Mouse (Mus musculus) hindbrain, embryonic 15.5 days (tissue): ENCODE results near the gene Spata5. TPM values are rescaled to one million over a fixed set of nuclear protein-coding genes. Genes with fewer than 3 reads are reported as not detected.

Source experiments
- ATAC-seq: fragments of 200-750 bp; cut with Nextera tagmentation; 2 replicates; pipeline ENCODE4 v1.8.0; 2017; ENCODE audit warnings: low read depth, moderate number of reproducible peaks, moderate TSS enrichment; ENCODE audit not compliant: low FRiP score
- H3K27ac ChIP-seq: fragments of 300-500 bp; sonication (generic); replicated peaks from 2 replicates; pipeline ENCODE4 v1.5.1; 2015; ENCODE audit warnings: mild to moderate bottlenecking, inconsistent platforms
- H3K27me3 ChIP-seq: fragments of 300-500 bp; sonication (generic); 2 replicates; pipeline ENCODE4 v1.6.1; 2015; ENCODE audit warnings: control low read depth, inconsistent platforms
- H3K36me3 ChIP-seq: fragments of 300-500 bp; sonication (generic); 2 replicates; pipeline ENCODE4 v1.6.1; 2015; ENCODE audit warnings: control low read depth, inconsistent platforms
- H3K4me1 ChIP-seq: fragments of 300-500 bp; sonication (generic); replicated peaks from 2 replicates; pipeline ENCODE4 v1.6.1; 2015; ENCODE audit warnings: control low read depth, inconsistent platforms
- H3K4me2 ChIP-seq: fragments of 300-500 bp; sonication (generic); 2 replicates; pipeline ENCODE4 v1.6.1; 2015; ENCODE audit warnings: moderate library complexity, mild to moderate bottlenecking, inconsistent platforms
- H3K4me3 ChIP-seq: fragments of 300-500 bp; sonication (generic); 2 replicates; pipeline ENCODE4 v1.5.1; 2015; ENCODE audit warnings: mild to moderate bottlenecking, inconsistent platforms
- H3K9ac ChIP-seq: fragments of 300-500 bp; sonication (generic); 2 replicates; pipeline ENCODE4 v1.6.1; 2015; ENCODE audit warnings: inconsistent platforms
- H3K9me3 ChIP-seq: fragments of 300-500 bp; sonication (generic); 2 replicates; pipeline ENCODE4 v1.6.1; 2016; ENCODE audit warnings: control low read depth, inconsistent platforms
- WGBS: fragments of 180-500 bp; shearing (Covaris S2); methylation state at CpG from one replicate; pipeline ENCODE4 v1.1.7; 2015; 5-methylcytosine and 5-hydroxymethylcytosine counted together
- polyA plus RNA-seq: library from polyadenylated mRNA; unstranded; fragments of >200 nt; fragmentation: Nextera tagmentation; extraction: Ambion mirVana; gene quantifications from 2 replicates; pipeline ENCODE4 v1.2.1, GENCODE M21; 2015

Spata5 gene
- 28.2 and 29.9 TPM in 2 replicates for polyA plus RNA-seq

DNA sequence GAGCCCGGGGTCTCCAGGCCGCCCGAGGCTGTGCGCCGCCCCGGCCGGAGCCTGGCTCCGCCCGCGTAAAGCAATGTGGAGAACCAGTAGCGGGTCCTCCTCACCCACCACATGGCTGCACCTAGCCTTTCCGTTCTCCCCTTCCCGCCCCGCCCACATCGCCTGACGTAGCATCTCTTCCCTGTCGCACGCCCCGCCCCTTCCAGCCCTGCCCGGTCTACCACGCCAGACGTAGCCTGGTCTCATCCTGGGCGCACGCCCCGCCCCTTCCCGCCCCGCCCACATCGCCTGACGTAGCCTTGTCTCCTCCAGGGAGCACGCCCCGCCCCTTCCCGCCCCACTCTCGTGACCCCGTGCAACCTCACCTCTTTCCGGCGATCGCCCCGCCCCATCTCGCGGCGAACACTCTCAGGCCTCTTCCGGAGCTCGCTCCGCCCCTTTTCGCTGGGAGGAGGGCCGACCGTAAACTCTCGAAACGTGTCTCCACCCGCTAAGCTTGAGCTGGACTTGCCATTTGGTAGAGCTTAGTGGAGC, at the start of gene Spata5:
Gene Spata5, plus strand, starts transcription at position 439 of the 534 bp plus-strand sequence.
- H3K36me3 ChIP-seq, result 0 out of 2 replicates have a peak, but pooled peaks cover 2% of the 10 kb centered on the region
- H3K9ac ChIP-seq, result peak within 1 kb of the TSS; percentile 81
- H3K9me3 ChIP-seq, result no peaks in the 10 kb centered on the region
- peak within 1 kb of the TSS; percentile 74 for H3K4me3 ChIP-seq
- peaks cover 24% of the 10 kb centered on the region for H3K4me1 ChIP-seq
- peak within 1 kb of the TSS; percentile 95 for H3K4me2 ChIP-seq
- peak within 1 kb of the TSS; percentile 96 for H3K27ac ChIP-seq
- WGBS, result under 1% methylated on average over 41 of the region's 50 CpGs
- no peaks in the 10 kb centered on the region for H3K27me3 ChIP-seq
- ATAC-seq, result peak; percentile 97

DNA sequence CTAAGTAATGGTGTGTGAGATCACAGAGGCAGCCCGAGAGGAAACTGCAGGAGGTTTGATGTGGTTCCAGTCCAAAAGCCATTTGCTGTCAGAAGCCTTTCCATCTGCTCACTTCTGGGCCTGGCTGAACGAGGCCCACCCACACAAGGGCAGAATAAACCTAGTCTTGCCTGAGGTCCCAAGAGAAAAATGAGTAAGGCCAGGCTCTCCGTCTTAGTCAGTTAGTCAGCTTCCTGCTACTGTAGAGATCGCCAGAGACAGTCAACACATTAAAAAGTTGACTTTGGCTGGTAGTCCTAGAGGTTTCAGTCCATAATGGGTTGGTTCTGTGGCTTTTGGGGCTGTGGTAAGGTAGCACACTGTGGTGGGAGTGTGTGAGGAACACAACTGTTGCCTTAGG, 49.3 kb upstream of the Spata5 start:
- Histone ChIP-seq H3K9me3 (no peaks in the 10 kb centered on the region), H3K9ac (no peak overlapping the region), H3K4me2 (no peak overlapping the region), H3K4me1 (no peaks in the 10 kb centered on the region), H3K27me3 (no peaks in the 10 kb centered on the region), H3K36me3 (no peaks in the 10 kb centered on the region), H3K27ac (no peak overlapping the region), H3K4me3 (no peak overlapping the region)
- no peak for ATAC-seq
- 72% methylated on average over 4 of the region's 4 CpGs for whole genome bisulfite sequencing

DNA sequence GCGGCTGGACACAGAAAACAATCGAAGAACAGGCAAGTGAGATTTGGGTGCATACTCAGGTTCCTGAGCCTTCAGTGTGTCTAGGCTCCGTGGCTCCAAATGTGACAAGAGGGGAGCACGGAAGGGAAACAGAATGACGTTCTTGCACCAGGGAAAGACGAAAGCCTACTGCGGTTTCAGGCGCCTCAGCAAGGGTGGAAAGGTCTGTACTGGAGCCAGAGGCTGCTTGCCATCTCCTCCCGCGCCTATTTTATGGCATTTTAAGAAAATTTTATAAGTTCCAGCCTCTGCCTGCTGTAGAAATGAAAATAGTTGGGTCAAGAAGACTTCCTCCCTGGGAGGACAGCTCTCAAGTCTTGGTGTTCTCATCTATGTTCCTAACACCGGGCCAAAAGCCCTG, 46.0 kb upstream of the Spata5 start:
- Histone ChIP-seq H3K9ac (no peak overlapping the region), H3K36me3 (no peaks in the 10 kb centered on the region), H3K4me2 (no peak overlapping the region), H3K9me3 (no peaks in the 10 kb centered on the region), H3K27me3 (no peaks in the 10 kb centered on the region), H3K27ac (no peak overlapping the region), H3K4me3 (no peak overlapping the region), H3K4me1 (no peaks in the 10 kb centered on the region)
- no peak for ATAC-seq
- 93% methylated on average over 11 of the region's 11 CpGs for WGBS

DNA sequence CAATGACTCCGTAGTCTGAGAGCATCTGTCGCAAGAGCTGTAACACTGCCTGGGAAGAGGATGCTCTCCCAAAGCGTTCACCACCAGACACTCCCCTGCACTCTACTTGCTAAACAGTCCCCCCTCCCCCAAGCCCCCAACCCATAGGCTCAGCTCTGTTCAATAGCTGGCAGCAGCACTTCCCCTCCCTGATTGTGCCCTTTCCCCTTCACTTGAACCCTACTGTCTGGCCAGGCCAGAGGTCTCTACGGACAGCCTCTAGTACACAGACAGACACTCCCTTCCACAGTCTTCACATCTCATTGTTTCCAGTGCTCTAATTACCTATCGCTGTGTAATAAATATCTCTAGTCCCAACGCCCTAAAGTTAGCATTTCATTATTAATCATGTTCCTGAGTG, 41.8 kb upstream of the Spata5 start:
- 60% methylated on average over 6 of the region's 6 CpGs for WGBS
- H3K4me2 ChIP-seq, result no peak overlapping the region
- no peaks in the 10 kb centered on the region for H3K27me3 ChIP-seq
- no peaks in the 10 kb centered on the region for H3K4me1 ChIP-seq
- no peaks in the 10 kb centered on the region for H3K36me3 ChIP-seq
- H3K4me3 ChIP-seq, result no peak overlapping the region
- no peak overlapping the region for H3K9ac ChIP-seq
- H3K9me3 ChIP-seq, result no peaks in the 10 kb centered on the region
- no peak overlapping the region for H3K27ac ChIP-seq
- 0 out of 2 replicates have a peak, but pooled peaks have one; percentile 19 for ATAC-seq

DNA sequence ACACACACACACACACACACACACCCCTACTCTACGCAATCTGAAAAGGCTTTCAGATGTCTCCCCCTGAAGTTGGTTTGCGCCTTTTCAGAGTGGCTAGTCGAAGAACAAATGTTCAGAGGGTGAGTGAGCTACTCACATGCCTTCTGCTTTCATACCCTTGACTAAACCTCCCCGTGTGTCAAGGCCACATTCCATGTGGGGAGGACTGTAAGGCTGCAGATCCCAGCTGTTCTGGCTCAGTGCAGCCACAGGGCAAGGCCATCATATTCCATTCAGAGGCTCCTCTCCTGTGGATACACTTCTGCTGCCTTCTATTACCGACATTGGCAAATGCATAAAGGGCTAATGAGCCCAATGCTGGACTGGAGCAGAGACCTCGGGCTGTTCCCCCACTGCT, 41.3 kb upstream of the Spata5 start:
- no peaks in the 10 kb centered on the region for H3K4me1 ChIP-seq
- no peaks in the 10 kb centered on the region for H3K27me3 ChIP-seq
- no peak overlapping the region for H3K4me2 ChIP-seq
- H3K36me3 ChIP-seq, result no peaks in the 10 kb centered on the region
- no peaks in the 10 kb centered on the region for H3K9me3 ChIP-seq
- H3K27ac ChIP-seq, result no peak overlapping the region
- no peak for ATAC-seq
- H3K4me3 ChIP-seq, result no peak overlapping the region
- H3K9ac ChIP-seq, result no peak overlapping the region
- WGBS, result 66% methylated on average over 6 of the region's 6 CpGs

DNA sequence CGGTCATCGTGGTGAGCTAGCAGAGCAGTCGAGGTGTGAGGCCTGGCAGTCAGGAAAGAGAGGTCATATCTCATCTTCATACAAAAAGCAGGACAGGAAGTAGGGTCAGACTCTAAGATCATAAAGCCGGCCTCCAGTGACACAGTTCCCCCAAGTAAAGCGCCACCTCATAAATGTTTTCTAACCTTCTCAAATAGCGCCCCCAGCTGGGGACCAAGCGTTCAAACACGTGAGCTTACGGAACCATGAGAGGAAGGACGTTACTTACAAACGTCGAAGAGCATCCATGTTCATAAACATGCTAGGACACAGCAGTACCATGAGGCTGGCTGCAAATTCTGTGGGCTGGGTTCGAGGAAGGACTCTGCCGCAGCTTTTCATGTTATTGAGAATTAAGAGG, 40.5 kb upstream of the Spata5 start:
- Histone ChIP-seq H3K9me3 (no peaks in the 10 kb centered on the region), H3K4me3 (no peak overlapping the region), H3K9ac (no peak overlapping the region), H3K4me1 (no peaks in the 10 kb centered on the region), H3K4me2 (no peak overlapping the region), H3K27me3 (no peaks in the 10 kb centered on the region), H3K27ac (no peak overlapping the region), H3K36me3 (no peaks in the 10 kb centered on the region)
- ATAC-seq, result no peak
- 87% methylated on average over 14 of the region's 14 CpGs for whole genome bisulfite sequencing

DNA sequence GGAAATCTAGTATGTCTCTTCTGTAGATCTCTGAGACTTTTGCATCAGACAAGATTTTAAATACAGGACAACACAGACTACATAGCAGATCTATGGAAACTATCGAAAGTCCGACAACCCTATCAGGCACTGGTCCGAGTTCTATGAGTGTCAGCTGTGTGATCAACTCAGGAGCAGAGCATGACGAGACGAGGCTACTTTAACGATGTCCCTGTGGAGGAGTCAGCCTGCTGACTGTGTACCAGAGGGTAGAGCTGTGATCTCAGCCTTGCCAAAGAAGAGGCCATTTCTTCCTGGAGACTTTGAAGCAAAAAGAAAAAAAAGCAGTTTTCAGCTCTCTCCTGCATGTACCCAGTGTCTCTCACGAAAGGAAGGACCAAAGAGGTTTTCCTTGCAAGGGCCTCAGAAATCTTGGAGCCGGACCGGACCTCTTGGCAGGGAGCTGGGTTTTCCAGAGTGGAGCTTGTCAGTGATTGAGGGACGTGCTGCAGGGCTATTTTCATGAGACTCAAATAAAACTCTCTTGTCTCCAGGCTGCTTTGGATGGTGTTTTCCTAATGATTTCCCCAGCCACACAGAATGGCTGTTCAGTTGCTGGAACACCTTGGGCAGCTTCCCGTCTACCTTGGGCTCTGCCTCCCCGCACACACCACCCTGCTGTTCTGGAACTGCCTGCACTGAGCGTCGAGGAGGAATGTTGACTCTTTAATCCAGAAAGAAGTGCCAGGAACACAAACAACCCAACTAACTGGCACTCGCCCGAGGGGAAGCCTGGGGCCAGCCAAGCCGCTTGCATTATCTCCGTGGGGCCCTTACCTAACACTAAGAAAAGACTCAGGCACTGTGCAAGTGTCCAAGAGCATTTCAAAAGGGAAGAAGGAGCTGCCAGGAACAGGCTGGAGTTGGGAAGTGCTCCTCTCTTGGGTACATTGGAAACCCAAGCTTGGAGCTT, 39.5 kb upstream of the Spata5 start:
- no peaks in the 10 kb centered on the region for H3K9me3 ChIP-seq
- H3K27ac ChIP-seq, result no peak overlapping the region; the same call in 1 of the 2 replicates
- no peak overlapping the region for H3K9ac ChIP-seq
- no peaks in the 10 kb centered on the region for H3K27me3 ChIP-seq
- ATAC-seq, result no peak
- 65% methylated on average over 18 of the region's 18 CpGs for WGBS
- no peaks in the 10 kb centered on the region for H3K4me1 ChIP-seq
- no peak overlapping the region for H3K4me2 ChIP-seq
- no peaks in the 10 kb centered on the region for H3K36me3 ChIP-seq
- no peak overlapping the region for H3K4me3 ChIP-seq

DNA sequence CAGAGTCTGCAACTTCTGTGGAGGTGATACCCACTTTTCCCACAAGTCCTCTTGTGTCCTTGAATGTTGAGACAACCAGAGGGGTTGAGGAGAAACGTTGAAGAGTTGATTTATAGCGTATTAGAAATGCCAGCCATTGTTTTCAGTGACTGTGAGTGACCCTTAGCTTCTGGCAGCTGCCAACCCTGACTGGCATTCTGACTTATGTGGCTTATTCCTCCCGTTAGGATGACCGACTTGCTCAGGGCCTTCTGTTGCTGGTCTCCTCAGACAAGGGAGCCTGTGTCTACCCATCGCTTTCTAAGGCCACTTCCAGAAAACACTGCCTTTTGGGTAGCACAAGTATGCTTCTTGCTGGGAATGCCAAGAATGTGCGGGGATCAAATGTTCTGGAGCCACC, 38.2 kb upstream of the Spata5 start:
- Histone ChIP-seq H3K4me2 (no peak overlapping the region), H3K4me3 (no peak overlapping the region), H3K36me3 (no peaks in the 10 kb centered on the region), H3K9me3 (no peaks in the 10 kb centered on the region), H3K27me3 (no peaks in the 10 kb centered on the region), H3K27ac (no peak overlapping the region), H3K9ac (no peak overlapping the region), H3K4me1 (no peaks in the 10 kb centered on the region)
- 70% methylated on average over 6 of the region's 6 CpGs for WGBS
- no peak for ATAC-seq

DNA sequence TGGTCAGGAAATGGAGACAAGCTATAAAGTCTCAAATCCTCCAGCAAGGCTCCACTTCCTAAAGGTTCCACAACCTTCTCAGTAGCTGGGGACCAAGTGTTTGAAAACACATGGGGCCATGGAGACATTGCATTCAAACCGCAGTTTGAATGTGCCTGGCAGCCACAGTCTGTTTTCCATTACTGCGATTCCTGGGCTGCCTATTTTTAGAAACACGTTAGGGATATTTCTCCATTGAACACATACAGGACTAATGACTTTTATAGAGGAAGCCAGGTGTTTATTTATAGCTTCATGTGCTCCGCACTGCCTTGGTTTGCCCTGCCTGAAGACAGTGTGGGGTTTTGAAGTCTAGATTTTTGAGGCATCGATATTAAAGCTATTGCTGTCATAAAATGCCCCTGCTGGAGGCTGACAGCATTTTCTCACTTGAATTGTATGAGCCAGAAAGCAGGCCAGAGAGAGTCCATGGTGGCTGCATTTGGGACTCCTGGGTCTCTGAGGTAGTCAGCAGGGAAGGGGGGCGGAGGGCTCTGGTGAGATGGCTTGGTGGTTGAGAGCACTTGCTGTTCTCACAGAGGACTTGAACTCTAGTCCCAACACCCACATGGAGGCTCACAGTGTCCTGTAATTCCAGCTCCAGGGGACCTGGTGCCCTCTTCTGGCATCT, 36.5 kb upstream of the Spata5 start:
- Histone ChIP-seq H3K9me3 (no peaks in the 10 kb centered on the region), H3K4me1 (no peaks in the 10 kb centered on the region), H3K36me3 (no peaks in the 10 kb centered on the region), H3K9ac (no peak overlapping the region), H3K4me2 (no peak overlapping the region), H3K27me3 (no peaks in the 10 kb centered on the region), H3K27ac (no peak overlapping the region), H3K4me3 (no peak overlapping the region)
- ATAC-seq, result no peak
- 74% methylated on average over 6 of the region's 6 CpGs for WGBS

DNA sequence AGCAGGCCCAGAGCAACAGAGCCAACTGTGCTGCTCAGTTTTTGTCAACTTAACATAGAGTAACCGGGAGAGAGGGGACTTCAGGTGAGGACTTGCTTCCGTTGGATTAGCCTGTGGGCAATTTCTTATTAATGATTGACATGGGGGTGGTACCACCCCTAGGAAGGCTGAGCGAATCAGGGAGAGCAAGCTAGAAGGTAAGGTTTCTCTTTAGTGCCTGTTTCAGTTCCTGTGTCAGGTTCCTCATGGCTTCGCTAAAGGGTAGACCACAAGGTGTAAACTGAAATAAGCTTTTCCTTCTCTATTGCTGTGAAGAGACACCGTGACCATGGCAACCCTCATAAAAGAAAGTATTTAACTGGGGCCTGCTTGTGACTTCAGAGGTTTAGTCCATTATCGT, 32.4 kb upstream of the Spata5 start:
- Histone ChIP-seq H3K4me2 (no peak overlapping the region), H3K36me3 (no peaks in the 10 kb centered on the region), H3K9ac (no peak overlapping the region), H3K4me3 (no peak overlapping the region), H3K4me1 (no peaks in the 10 kb centered on the region), H3K27ac (no peak overlapping the region), H3K9me3 (no peaks in the 10 kb centered on the region), H3K27me3 (no peaks in the 10 kb centered on the region)
- no peak for ATAC-seq
- 87% methylated on average over 6 of the region's 6 CpGs for WGBS

DNA sequence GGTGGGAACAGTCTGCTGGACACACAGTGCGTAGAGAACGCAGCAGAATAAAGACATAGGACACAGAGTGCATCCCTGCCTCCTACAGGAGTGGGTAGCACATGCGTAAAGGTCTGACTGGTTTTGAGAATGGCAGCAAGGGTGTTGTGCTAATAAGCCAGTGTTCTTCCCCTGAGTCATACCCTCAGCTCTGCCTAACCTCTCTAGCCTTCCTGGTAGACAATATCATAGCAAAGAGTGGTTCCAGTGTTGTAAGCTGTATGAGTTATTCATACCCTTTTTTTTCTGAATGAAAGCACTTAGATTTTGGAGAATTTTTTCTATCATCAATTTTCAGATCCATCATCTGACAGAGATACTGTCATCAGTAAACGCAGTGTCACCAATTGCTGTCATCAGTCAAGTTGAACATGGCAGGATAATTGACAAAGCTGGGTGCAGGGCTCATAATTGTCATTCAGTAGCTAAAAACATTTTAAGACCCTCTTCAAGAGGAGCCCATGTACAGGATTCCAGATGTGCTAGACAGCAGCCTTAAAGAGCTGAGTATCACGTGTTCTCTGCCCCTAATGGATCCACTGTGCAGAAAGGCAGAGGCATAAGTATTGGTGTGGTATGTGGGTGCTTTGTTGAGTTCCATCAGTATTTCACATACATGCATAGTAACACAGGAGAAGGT, 22.6 kb upstream of the Spata5 start:
- no peaks in the 10 kb centered on the region for H3K36me3 ChIP-seq
- no peak for ATAC-seq
- no peak overlapping the region for H3K27ac ChIP-seq
- H3K27me3 ChIP-seq, result no peaks in the 10 kb centered on the region
- WGBS, result 86% methylated on average over 5 of the region's 5 CpGs
- no peaks in the 10 kb centered on the region for H3K9me3 ChIP-seq
- H3K9ac ChIP-seq, result no peak overlapping the region
- H3K4me3 ChIP-seq, result no peak overlapping the region
- no peaks in the 10 kb centered on the region for H3K4me1 ChIP-seq
- no peak overlapping the region for H3K4me2 ChIP-seq

DNA sequence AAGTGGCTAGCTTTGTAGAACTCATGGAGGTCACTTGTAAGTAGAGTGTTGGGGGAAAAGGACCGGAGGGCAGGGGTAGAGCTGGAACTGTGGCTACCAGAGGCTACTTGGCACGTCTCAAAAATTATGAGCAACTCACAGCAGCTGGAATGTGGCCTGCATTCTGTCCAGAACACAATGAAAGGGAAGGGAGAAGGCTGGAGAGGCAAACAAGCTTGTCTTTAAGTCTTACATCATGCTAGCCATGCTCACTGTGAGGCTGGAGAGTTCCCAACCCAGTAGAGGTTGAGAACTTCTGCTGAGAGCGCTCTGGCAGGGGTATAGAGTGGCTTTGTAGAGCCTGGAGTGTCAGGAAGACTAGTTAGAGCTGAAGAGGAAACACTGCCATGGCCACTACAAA, 22.1 kb upstream of the Spata5 start:
- H3K4me1 ChIP-seq, result no peaks in the 10 kb centered on the region

More for the DNA sequence above, 22.1 kb upstream of the Spata5 start:
- Histone ChIP-seq H3K4me3 (no peak overlapping the region), H3K4me2 (no peak overlapping the region), H3K9me3 (no peaks in the 10 kb centered on the region), H3K27me3 (no peaks in the 10 kb centered on the region), H3K36me3 (no peaks in the 10 kb centered on the region), H3K9ac (no peak overlapping the region), H3K27ac (no peak overlapping the region)
- ATAC-seq, result no peak
- 73% methylated on average over 3 of the region's 3 CpGs for WGBS
